Mouse (Mus musculus): ENCODE data around the gene Rpp25l.
"Not testable (repeated sequence)": the region's sequence is repeated elsewhere in the genome, so short reads cannot be mapped to it uniquely, and the experiment has no call there.

- TF ChIP-seq MAX (IDR thresholded peaks at IDR 0.05); CTCF (IDR thresholded peaks at IDR 0.05; ENCODE audit: control insufficient read depth, insufficient read depth, insufficient read length); USF1 (IDR thresholded peaks at IDR 0.05; ENCODE audit: low read depth); MYOD1 (IDR thresholded peaks at IDR 0.05; ENCODE audit: control insufficient read depth, insufficient read length, low read depth): not testable (repeated sequence)
These were observed 14.8 kb downstream of the Rpp25l start for GRCm38 (mm10) chr4:41698421-41699016.

Data from C2C12 (cell line).